Mouse (Mus musculus) heart, adult 2 months (tissue): ENCODE measurements around the gene Chrnd.

Experiments
- EP300 ChIP-seq: fragments of 200-500 bp; IDR thresholded peaks from 2 replicates; pipeline ENCODE4 v1.6.1; 2011; ENCODE audit warnings: low read depth, low read length, control low read depth; ENCODE audit not compliant: insufficient read depth
- POLR2A ChIP-seq: fragments of 200-500 bp; IDR thresholded peaks from 2 replicates; pipeline ENCODE4 v1.6.1; 2011; ENCODE audit warnings: mild to moderate bottlenecking, low read depth, low read length, control low read depth; ENCODE audit not compliant: insufficient read depth

GRCm38 (mm10) chr1:87245430-87245829 is 55.0 kb downstream of the Chrnd start:
- TF ChIP-seq POLR2A (no peak), EP300 (no peak)
